Mouse (Mus musculus) midbrain, embryonic 13.5 days (tissue): ENCODE data around the gene Hmgb4. TPM values are rescaled to one million over a fixed set of nuclear protein-coding genes. Genes with fewer than 3 reads are reported as not detected.
A peak's percentile ranks its signal among the peaks of the same experiment; 100 is the strongest.

Experiments
- ATAC-seq: fragments of 200-750 bp; cut with Nextera tagmentation; 2 replicates; pipeline ENCODE4 v1.8.0; 2017; ENCODE audit warnings: mild to moderate bottlenecking, moderate TSS enrichment, moderate library complexity
- H3K27ac ChIP-seq: fragments of 300-500 bp; sonication (generic); 2 replicates; pipeline ENCODE4 v1.5.1; 2015; ENCODE audit warnings: inconsistent platforms, mild to moderate bottlenecking, moderate library complexity
- H3K27me3 ChIP-seq: fragments of 300-500 bp; sonication (generic); 2 replicates; pipeline ENCODE4 v1.6.1; 2015; ENCODE audit warnings: mild to moderate bottlenecking, inconsistent platforms
- H3K36me3 ChIP-seq: fragments of 300-500 bp; sonication (generic); 2 replicates; pipeline ENCODE4 v1.6.1; 2015; ENCODE audit warnings: mild to moderate bottlenecking, inconsistent platforms
- H3K4me1 ChIP-seq: fragments of 300-500 bp; sonication (generic); replicated peaks from 2 replicates; pipeline ENCODE4 v1.6.1; 2015; ENCODE audit warnings: inconsistent platforms
- H3K4me2 ChIP-seq: fragments of 300-500 bp; sonication (generic); replicated peaks from 2 replicates; pipeline ENCODE4 v1.6.1; 2015; ENCODE audit warnings: moderate library complexity, mild to moderate bottlenecking, inconsistent platforms
- H3K4me3 ChIP-seq: fragments of 300-500 bp; sonication (generic); replicated peaks from 2 replicates; pipeline ENCODE4 v1.5.1; 2015; ENCODE audit warnings: mild to moderate bottlenecking, inconsistent platforms
- H3K9ac ChIP-seq: fragments of 300-500 bp; sonication (generic); replicated peaks from 2 replicates; pipeline ENCODE4 v1.6.1; 2015; ENCODE audit warnings: mild to moderate bottlenecking, inconsistent platforms
- H3K9me3 ChIP-seq: fragments of 300-500 bp; sonication (generic); 2 replicates; pipeline ENCODE4 v1.6.1; 2016; ENCODE audit warnings: mild to moderate bottlenecking, inconsistent platforms
- whole genome bisulfite sequencing: fragments of 180-500 bp; shearing (Covaris S2); methylation state at CpG from one replicate; pipeline ENCODE4 v1.1.7; 2015; 5-methylcytosine and 5-hydroxymethylcytosine counted together
- polyA plus RNA-seq: library from polyadenylated mRNA; unstranded; fragments of >200 nt; fragmentation: Nextera tagmentation; extraction: Ambion mirVana; gene quantifications from 2 replicates; pipeline ENCODE4 v1.2.1, GENCODE M21; 2015

Hmgb4 gene
- polyA plus RNA-seq, 1 experiment from 2014 or later: 0.22 TPM

DNA sequence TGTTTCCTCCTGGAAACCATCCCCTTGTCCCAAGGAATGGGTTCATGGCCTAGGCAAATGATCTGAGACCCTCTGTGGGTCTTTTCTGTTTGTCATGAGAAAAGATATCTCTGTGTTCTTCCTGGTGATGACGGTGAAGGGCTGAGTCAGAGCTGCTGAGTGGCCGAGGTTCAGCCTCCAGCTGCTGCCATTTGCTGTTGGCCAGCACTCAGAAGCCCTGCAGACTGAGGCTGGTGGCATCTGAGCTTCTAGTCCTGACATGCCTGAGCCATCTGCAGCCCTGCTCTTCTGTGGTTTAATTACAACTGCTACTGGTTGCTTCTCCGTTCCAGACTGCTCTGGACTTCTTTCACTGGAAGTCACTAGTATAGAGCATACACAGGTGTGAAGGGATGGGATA is 4.6 kb upstream of the Hmgb4 start:
- Histone ChIP-seq H3K36me3 (no peaks in the 10 kb centered on the region), H3K4me3 (no peak overlapping the region), H3K9ac (no peak overlapping the region), H3K27ac (no peak overlapping the region), H3K9me3 (no peaks in the 10 kb centered on the region), H3K4me2 (no peak overlapping the region), H3K27me3 (no peaks in the 10 kb centered on the region), H3K4me1 (0 out of 2 replicates have a peak, but pooled peaks cover 6% of the 10 kb centered on the region)
- 87% methylated on average over 3 of the region's 3 CpGs for WGBS
- no peak for ATAC-seq

DNA sequence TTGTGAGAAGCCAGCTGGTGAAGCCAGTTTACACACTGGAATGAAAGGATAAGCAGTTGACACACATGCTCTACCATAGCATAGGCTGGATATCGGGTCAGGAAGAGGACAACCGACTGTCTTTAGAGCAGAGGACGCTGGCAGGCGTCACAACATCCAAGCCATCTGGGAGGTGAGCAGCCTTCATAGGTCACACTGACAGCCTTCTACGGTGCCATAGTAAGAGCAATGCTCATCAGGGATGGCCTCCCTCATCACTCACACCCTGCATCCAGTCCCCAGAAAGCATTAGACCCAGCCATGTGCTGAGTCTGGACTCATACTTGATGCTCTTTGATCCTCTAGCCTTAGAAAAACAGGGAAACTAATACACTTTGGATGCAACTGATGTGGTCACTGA is 3.7 kb upstream of the Hmgb4 start:
- no peaks in the 10 kb centered on the region for H3K36me3 ChIP-seq
- no peak overlapping the region for H3K9ac ChIP-seq
- H3K27ac ChIP-seq: no peak overlapping the region
- WGBS: 97% methylated on average over 5 of the region's 5 CpGs
- no peak overlapping the region for H3K4me3 ChIP-seq
- no peak for ATAC-seq
- H3K9me3 ChIP-seq: no peaks in the 10 kb centered on the region
- no peaks in the 10 kb centered on the region for H3K27me3 ChIP-seq
- H3K4me2 ChIP-seq: no peak overlapping the region
- 0 out of 2 replicates have a peak, but pooled peaks cover 6% of the 10 kb centered on the region for H3K4me1 ChIP-seq

DNA sequence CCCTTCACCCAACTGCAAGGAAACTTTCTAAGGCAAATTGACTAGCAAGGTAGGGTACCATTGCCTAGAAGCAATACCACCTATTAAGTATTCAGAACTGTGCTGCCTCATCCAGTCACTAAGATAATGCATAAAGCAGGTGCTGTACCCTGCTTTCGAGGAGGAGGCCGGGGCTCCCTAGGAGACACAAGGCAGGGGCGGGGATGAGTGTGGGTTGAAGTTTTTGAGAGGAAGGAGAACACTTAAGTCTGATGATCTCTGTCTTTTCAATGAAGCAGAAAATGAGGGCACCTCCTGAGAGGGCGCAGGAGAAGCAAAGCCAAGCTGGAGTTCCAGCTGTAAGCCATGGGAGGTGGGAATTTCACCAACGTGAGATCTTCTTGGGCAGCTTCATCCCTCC is 1.5 kb downstream of the Hmgb4 start:
- Histone ChIP-seq H3K4me3 (no peak overlapping the region), H3K27ac (no peak overlapping the region), H3K4me2 (no peak overlapping the region), H3K4me1 (0 out of 2 replicates have a peak, but pooled peaks cover 6% of the 10 kb centered on the region), H3K9ac (no peak overlapping the region), H3K27me3 (no peaks in the 10 kb centered on the region), H3K9me3 (no peaks in the 10 kb centered on the region), H3K36me3 (no peaks in the 10 kb centered on the region)
- ATAC-seq: no peak
- 91% methylated on average over 5 of the region's 5 CpGs for WGBS

GRCm38 (mm10) chr4:128248676-128249075 is 12.1 kb downstream of the Hmgb4 start:
- no peak for ATAC-seq
- WGBS: 18% methylated on average over 5 of the region's 5 CpGs

GRCm38 (mm10) chr4:128245201-128245600 is 15.6 kb downstream of the Hmgb4 start:
- Histone ChIP-seq H3K4me2 (no peak overlapping the region), H3K9ac (no peak overlapping the region), H3K27ac (no peak overlapping the region), H3K9me3 (no peaks in the 10 kb centered on the region), H3K4me3 (no peak overlapping the region), H3K27me3 (no peaks in the 10 kb centered on the region), H3K36me3 (no peaks in the 10 kb centered on the region), H3K4me1 (peaks cover 33% of the 10 kb centered on the region)
- 32% methylated on average over 2 of the region's 2 CpGs for WGBS
- ATAC-seq: no peak

More at GRCm38 (mm10) chr4:128248676-128249075, 12.1 kb downstream of the Hmgb4 start:
- Histone ChIP-seq H3K4me1 (peaks cover 10% of the 10 kb centered on the region), H3K4me2 (no peak overlapping the region), H3K27me3 (no peaks in the 10 kb centered on the region), H3K4me3 (no peak overlapping the region), H3K9me3 (no peaks in the 10 kb centered on the region), H3K36me3 (no peaks in the 10 kb centered on the region), H3K27ac (no peak overlapping the region), H3K9ac (no peak overlapping the region)

DNA sequence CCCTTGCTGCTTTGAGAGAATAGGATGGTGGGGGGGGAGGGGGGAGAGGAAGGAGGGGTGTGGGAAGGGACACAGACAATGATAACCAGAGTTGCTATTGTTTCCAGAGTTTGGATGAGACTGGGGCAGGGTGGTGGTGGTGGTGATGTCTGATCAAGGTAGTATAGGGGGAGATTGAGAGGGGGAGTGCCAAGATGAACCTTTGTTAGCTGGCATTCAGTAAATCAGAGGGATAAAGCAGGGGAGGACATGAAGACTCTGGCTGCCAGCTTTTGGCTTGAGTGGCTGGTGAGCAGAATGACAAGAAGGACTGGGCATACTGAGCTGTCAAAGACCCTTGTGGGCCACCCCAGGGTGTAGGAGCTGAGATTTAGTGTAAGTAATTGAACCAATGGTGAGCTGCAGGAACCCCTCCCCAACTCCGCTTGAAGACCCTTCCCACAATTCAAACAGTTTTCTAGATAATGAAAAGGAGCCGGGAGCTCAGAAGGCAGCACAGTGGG is 18.9 kb downstream of the Hmgb4 start:
- Histone ChIP-seq H3K9me3 (no peaks in the 10 kb centered on the region), H3K36me3 (no peaks in the 10 kb centered on the region), H3K27me3 (no peaks in the 10 kb centered on the region), H3K4me3 (no peak overlapping the region), H3K4me2 (no peak overlapping the region), H3K27ac (peak overlapping the region; percentile 48), H3K4me1 (peaks cover 25% of the 10 kb centered on the region), H3K9ac (no peak overlapping the region)
- 24% methylated on average over 2 of the region's 2 CpGs for WGBS
- ATAC-seq: peak; percentile 44; the same call in 1 of the 2 replicates

- peak; percentile 66 for ATAC-seq
- H3K27ac ChIP-seq: peak overlapping the region; percentile 48
Measured at GRCm38 (mm10) chr4:128241075-128241853, 19.5 kb downstream of the Hmgb4 start.

GRCm38 (mm10) chr4:128239113-128239512 is 21.6 kb downstream of the Hmgb4 start:
- H3K4me2 ChIP-seq: no peak overlapping the region
- H3K27ac ChIP-seq: no peak overlapping the region
- H3K4me1 ChIP-seq: peaks cover 23% of the 10 kb centered on the region
- ATAC-seq: no peak
- H3K9ac ChIP-seq: no peak overlapping the region
- H3K9me3 ChIP-seq: no peaks in the 10 kb centered on the region
- no peaks in the 10 kb centered on the region for H3K27me3 ChIP-seq
- no peak overlapping the region for H3K4me3 ChIP-seq
- H3K36me3 ChIP-seq: no peaks in the 10 kb centered on the region
- WGBS: 50% methylated on average over 1 of the region's 1 CpGs

More at GRCm38 (mm10) chr4:128241075-128241853, 19.5 kb downstream of the Hmgb4 start:
- WGBS: 4% methylated on average over 19 of the region's 19 CpGs
- peaks cover 23% of the 10 kb centered on the region for H3K4me1 ChIP-seq
- no peak overlapping the region for H3K4me3 ChIP-seq
- no peak overlapping the region for H3K4me2 ChIP-seq
- no peak overlapping the region for H3K9ac ChIP-seq
- H3K9me3 ChIP-seq: no peaks in the 10 kb centered on the region
- no peaks in the 10 kb centered on the region for H3K36me3 ChIP-seq
- no peaks in the 10 kb centered on the region for H3K27me3 ChIP-seq

DNA sequence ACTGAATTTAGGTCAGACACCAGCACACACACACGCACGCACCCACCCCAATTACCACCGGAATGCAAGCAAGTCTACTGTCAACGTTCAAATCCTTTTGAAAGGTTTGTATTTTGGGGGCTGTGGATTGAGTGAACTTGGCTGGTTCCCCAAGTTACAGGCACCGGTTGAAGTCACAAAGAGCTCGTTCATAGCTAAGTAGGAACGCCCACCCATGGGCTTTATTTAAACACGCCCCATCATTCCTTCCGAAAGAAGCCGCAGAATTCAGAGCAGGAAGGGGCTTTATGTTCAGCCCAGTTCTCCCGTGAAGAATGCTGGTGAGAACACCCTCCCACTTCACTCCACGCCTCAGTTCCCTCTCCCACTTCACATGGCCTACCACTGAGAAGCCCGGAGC is 27.3 kb downstream of the Hmgb4 start:
- Histone ChIP-seq H3K4me2 (no peak overlapping the region), H3K27ac (no peak overlapping the region), H3K4me1 (peaks cover 8% of the 10 kb centered on the region), H3K27me3 (no peaks in the 10 kb centered on the region), H3K4me3 (no peak overlapping the region), H3K9ac (no peak overlapping the region), H3K36me3 (no peaks in the 10 kb centered on the region), H3K9me3 (no peaks in the 10 kb centered on the region)
- 81% methylated on average over 13 of the region's 13 CpGs for WGBS
- no peak for ATAC-seq

DNA sequence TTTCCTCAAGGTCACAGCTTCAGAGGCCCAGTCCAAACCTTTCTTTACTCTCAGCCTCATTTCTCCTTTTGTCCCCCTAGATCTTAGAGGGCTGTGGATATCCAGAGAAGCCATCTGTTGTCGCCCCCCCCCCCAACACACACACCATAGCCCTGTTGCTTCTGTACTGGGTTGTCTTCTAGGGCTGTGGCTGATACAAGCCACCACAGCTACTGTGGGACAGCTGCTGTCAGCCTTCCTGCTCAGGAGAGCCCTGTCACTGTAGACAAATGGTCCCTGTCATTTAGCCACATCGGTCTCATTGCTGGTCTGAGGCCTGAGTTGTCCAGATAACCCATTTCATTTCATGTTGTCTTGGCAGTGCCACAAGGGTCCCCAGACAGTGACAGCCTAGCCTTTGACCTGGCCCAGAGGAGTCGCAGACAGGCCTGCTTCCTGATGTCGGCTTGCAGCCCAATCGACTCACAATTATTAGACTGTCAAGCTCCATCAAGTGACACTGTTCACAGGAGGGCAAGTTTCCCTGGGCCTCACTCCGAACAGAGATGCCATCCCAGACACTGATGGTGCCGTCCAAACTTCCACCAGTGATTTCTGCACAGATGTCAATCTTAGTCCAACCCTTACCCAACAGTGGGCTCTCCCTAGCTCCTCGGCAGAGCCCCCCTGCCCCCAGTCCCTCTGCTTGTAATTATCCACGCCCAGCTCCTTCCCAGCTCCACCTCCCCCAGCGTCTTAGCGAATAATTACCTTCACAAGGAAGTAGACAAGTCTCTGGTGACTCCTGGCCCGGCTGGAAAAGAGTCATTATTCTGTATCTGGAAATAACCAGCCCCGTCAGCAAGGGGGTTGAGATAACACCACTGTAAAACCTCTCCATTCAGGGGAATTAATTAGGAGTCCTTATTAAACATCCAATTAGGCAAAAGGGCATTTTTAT is 33.1 kb downstream of the Hmgb4 start:
- ATAC-seq: peak; percentile 77
- no peak overlapping the region for H3K9ac ChIP-seq
- no peaks in the 10 kb centered on the region for H3K27me3 ChIP-seq
- no peak overlapping the region for H3K4me3 ChIP-seq
- WGBS: 28% methylated on average over 13 of the region's 13 CpGs
- no peak overlapping the region for H3K4me2 ChIP-seq
- H3K9me3 ChIP-seq: no peaks in the 10 kb centered on the region
- H3K27ac ChIP-seq: peak overlapping the region; percentile 14; the same call in 1 of the 2 replicates
- H3K36me3 ChIP-seq: no peaks in the 10 kb centered on the region
- peaks cover 30% of the 10 kb centered on the region for H3K4me1 ChIP-seq

DNA sequence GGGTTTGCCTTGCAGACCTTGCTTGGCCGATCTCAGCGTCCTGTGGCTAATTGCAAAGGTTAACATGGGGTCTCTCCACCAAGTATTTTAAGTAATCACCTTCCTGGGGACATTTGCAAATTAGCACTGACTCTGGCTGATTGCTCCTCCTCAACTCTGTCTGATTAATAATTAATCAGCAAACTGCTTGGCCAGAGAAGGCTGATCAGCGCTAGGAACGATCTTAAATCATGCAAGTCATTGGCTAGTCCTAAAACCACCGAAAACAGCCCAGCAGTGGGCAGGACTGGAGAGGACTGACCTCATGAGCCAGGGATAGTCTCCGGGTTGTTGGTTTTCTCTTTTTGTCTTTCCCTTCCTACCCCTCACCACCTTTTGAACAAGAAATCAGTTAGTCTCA is 36.3 kb downstream of the Hmgb4 start:
- WGBS: 62% methylated on average over 6 of the region's 6 CpGs
- Histone ChIP-seq H3K27me3 (no peaks in the 10 kb centered on the region), H3K9me3 (no peaks in the 10 kb centered on the region), H3K36me3 (no peaks in the 10 kb centered on the region), H3K4me2 (no peak overlapping the region), H3K27ac (no peak overlapping the region), H3K4me1 (peaks cover 27% of the 10 kb centered on the region), H3K9ac (no peak overlapping the region), H3K4me3 (no peak overlapping the region)
- no peak for ATAC-seq
